Mouse (Mus musculus): ENCODE results near the gene Srsf7. TPM values are rescaled to one million over a fixed set of nuclear protein-coding genes. Genes with fewer than 3 reads are reported as not detected.
"Not testable (repeated sequence)": the region's sequence is repeated elsewhere in the genome, so short reads cannot be mapped to it uniquely, and the experiment has no call there.

Srsf7 gene
- polyA plus RNA-seq, 1 experiment, result 46.7 TPM

DNA sequence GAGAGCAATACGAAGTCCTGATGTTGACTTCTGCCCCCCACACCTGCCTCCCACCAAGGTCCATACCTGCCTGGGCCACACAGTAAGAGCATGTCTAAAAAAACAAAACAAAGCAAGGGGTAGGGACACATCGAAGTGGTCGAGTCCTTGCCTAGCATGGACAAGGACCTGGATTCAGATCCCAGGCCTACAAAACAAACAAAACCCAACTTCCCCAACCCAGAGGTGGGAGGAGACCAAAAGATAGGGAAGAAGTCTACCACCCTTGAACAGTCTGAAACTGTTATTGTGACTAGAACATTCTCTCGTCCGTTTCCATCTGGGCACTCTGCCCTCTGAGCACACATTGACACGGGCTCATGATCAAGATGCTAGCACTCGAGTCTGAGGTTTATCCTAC lies 27.3 kb upstream of the Srsf7 start:
- TF ChIP-seq POLR2A (IDR thresholded peaks at IDR 0.05; ENCODE audit: borderline replicate concordance, extremely low read depth, low read depth, low read length) (no peak), CTCF (IDR thresholded peaks at IDR 0.05; ENCODE audit: insufficient read depth, low read length) (no peak)
- WGBS, result 60% methylated on average over 7 of the region's 7 CpGs
- Histone ChIP-seq H3K4me3 (replicated peaks; ENCODE audit: extremely low read depth, low read depth, low read length) (no peak overlapping the region), H3K4me1 (ENCODE audit: control insufficient read depth, insufficient read depth, low read length) (no peaks in the 10 kb centered on the region)
- DNase-seq, result no peak

DNA sequence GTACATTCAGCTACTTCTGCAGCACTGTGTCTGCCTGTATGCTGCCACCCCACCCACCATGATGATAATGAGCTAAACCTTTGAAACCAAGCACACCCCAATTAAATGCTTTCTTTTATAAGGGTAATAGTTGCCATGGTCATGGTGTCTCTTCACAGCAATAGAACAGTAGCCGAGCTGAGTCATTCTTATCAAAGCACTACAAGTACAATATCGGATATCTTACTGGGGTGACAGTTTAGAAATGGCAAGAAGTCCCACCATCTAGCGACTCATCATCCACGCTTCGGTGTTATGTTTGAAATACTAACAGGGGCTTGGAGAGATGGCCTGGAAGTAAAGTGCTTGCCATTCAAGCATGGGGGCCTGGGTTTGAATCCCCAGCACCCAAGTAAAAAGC lies 26.7 kb upstream of the Srsf7 start:
- TF ChIP-seq CTCF (IDR thresholded peaks at IDR 0.05; ENCODE audit: insufficient read depth, low read length) (no peak), POLR2A (IDR thresholded peaks at IDR 0.05; ENCODE audit: borderline replicate concordance, extremely low read depth, low read depth, low read length) (no peak)
- no peak for DNase-seq
- 94% methylated on average over 5 of the region's 5 CpGs for WGBS
- H3K4me3 ChIP-seq (replicated peaks; ENCODE audit: extremely low read depth, low read depth, low read length), result no peak overlapping the region
- H3K4me1 ChIP-seq (ENCODE audit: control insufficient read depth, insufficient read depth, low read length), result no peaks in the 10 kb centered on the region

DNA sequence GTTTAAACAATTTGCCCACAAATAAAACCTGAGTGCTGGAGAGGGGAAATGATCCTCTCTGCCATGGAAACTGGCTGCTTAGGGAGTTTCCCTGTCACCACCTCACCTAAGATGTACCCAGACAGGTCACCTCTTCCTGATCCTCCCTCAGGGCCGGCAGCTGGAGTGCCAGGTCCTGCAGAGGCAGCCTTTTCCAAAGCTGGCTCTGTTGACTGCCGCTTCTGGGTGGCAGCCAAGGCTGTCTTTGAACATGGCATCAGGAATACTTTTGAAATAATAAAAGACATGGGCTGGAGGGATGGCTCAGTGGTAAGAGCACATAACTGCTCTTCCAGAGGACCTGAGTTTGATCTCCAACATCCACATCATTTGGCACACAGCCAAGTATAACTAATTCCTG lies 22.3 kb upstream of the Srsf7 start:
- DNase-seq, result no peak
- H3K4me1 ChIP-seq (ENCODE audit: control insufficient read depth, insufficient read depth, low read length), result no peaks in the 10 kb centered on the region
- 71% methylated on average over 2 of the region's 2 CpGs for WGBS
- no peak overlapping the region for H3K4me3 ChIP-seq (replicated peaks; ENCODE audit: extremely low read depth, low read depth, low read length)
- TF ChIP-seq CTCF (IDR thresholded peaks at IDR 0.05; ENCODE audit: insufficient read depth, low read length), result no peak
- TF ChIP-seq POLR2A (IDR thresholded peaks at IDR 0.05; ENCODE audit: borderline replicate concordance, extremely low read depth, low read depth, low read length), result no peak

DNA sequence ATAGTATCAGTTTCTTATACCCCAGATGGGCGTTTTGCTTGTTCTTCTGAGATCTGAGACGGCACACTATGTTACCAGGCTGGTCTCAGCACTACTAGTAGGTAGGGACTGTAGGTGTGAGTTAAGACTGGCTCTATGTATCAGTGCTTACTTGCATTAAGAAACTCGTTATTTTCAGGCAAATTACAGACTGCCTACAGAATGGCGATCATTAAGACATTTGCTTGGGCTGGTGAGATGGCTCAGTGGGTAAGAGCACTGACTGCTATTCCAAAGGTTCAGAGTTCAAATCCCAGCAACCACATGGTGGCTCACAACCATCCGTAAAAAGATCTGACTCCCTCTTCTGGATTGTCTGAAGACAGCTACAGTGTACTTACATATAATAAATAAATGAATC lies 18.0 kb upstream of the Srsf7 start:
- WGBS, result 44% methylated on average over 5 of the region's 5 CpGs
- not testable (repeated sequence) for H3K4me3 ChIP-seq (replicated peaks; ENCODE audit: extremely low read depth, low read depth, low read length); DNase-seq; H3K4me1 ChIP-seq (ENCODE audit: control insufficient read depth, insufficient read depth, low read length)

DNA sequence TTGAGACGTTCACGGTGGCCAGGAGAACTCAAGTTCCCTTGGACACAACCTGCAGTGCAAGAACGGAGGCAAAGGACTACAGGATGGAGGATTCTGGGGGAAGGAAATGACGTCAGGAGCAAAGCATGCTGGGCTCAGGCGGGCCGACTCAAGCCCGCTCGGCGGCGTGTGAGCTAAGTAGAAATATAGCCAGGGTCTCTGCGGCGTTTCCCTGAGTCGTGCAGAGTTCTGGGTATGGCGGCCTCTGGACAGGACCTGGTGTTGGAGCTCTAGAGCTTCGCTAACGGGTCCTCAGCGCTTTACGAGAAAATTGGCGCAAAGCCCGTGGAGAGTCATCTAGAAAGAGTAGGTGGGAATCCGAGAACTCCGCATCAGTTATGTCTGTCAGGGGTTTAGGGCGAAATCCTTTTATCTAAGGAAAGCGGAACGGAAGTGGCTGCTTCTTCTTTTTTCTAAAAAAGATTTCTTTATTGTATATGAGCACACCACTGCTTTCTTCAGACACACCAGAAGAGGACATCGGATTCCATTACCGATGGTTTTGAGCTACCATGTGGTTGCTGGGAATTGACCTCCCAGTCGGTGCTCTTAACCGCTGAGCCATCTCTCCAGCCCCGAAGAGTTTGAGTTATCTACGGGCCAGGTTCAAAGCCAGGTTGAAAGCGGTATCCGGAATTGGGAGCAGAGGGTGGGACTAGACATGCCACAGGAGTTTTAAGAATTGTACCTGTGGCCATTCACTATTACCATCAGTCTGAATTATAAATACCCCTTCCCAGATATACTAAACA lies 17.4 kb upstream of the Srsf7 start, which contains the start of gene Gemin6:
Gene Gemin6, plus strand, starts transcription at position 116 of the 791 bp plus-strand sequence.
- Histone ChIP-seq H3K4me1 (ENCODE audit: control insufficient read depth, insufficient read depth, low read length) (peaks cover 2% of the 10 kb centered on the region; the same call in 1 of the 2 replicates), H3K4me3 (replicated peaks; ENCODE audit: extremely low read depth, low read depth, low read length) (peak within 1 kb of the TSS; percentile 71)
- peak; percentile 77 for DNase-seq
- WGBS, result under 1% methylated on average over 33 of the region's 33 CpGs
- peak; percentile 52; the same call in 1 of the 2 replicates for TF ChIP-seq POLR2A (IDR thresholded peaks at IDR 0.05; ENCODE audit: borderline replicate concordance, extremely low read depth, low read depth, low read length)
- no peak for TF ChIP-seq CTCF (IDR thresholded peaks at IDR 0.05; ENCODE audit: insufficient read depth, low read length)

DNA sequence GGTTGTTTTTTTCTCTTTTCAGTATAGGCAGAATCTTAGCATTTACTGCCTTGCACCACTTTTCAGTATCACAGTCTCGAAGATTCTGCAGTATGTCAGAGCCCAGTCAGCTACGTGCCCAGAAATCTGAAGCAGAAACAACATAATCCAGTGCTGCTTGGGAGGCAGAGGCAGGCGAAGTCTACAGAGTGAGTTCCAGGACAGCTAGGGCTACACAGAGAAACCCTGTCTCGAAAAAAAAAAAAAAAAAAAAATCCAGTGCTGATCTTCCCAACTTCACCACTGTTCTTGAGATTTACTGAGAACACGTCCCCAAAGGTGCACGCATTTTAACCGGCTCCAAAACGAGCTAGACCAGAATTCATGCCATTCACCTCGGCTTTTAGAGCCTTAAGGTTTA lies 16.7 kb upstream of the Srsf7 start:
- no peak for TF ChIP-seq POLR2A (IDR thresholded peaks at IDR 0.05; ENCODE audit: borderline replicate concordance, extremely low read depth, low read depth, low read length)
- no peak for TF ChIP-seq CTCF (IDR thresholded peaks at IDR 0.05; ENCODE audit: insufficient read depth, low read length)
- peak overlapping the region; percentile 71 for H3K4me3 ChIP-seq (replicated peaks; ENCODE audit: extremely low read depth, low read depth, low read length)
- WGBS, result 6% methylated on average over 9 of the region's 9 CpGs
- peaks cover 2% of the 10 kb centered on the region; the same call in 1 of the 2 replicates for H3K4me1 ChIP-seq (ENCODE audit: control insufficient read depth, insufficient read depth, low read length)
- no peak for DNase-seq

DNA sequence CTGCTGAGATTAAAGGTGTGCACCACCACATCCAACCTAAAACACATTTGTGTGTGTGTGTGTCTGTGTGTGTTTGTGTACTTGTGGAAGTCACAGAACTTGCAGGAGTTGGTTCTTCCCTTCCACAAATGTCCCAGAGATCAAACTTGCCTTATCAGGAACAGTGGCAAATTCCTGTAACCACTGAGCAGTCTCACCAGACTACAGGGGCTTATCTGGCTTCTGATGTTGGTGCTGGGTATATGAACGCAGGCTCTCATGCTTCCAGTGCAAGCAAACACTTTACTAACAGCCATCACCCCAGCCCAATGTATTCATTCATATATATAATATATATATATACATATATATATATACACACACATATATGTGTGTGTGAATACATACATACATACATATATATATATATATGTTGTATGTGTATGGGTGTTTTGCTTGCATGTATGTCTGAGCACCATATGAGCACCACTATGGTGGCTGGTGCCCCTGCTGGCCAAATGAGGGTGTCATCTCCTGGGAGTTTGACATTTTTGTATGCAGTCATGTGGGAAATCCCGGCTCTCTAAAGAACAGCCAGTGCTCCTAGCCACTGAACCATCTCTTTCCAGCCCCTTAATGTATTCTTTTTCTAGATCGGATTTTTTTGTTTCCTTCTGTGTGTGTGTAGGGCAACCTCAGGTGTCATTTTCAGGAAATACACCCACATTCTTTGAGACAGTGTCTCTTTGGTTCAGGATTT lies 15.0 kb upstream of the Srsf7 start:
- 50% methylated on average over 3 of the region's 3 CpGs for WGBS
- Histone ChIP-seq H3K4me1 (ENCODE audit: control insufficient read depth, insufficient read depth, low read length) (peaks cover 2% of the 10 kb centered on the region; the same call in 1 of the 2 replicates), H3K4me3 (replicated peaks; ENCODE audit: extremely low read depth, low read depth, low read length) (no peak overlapping the region)
- DNase-seq, result no peak
- TF ChIP-seq POLR2A (IDR thresholded peaks at IDR 0.05; ENCODE audit: borderline replicate concordance, extremely low read depth, low read depth, low read length), result no peak
- TF ChIP-seq CTCF (IDR thresholded peaks at IDR 0.05; ENCODE audit: insufficient read depth, low read length), result peak; percentile 35; the same call in 1 of the 2 replicates

DNA sequence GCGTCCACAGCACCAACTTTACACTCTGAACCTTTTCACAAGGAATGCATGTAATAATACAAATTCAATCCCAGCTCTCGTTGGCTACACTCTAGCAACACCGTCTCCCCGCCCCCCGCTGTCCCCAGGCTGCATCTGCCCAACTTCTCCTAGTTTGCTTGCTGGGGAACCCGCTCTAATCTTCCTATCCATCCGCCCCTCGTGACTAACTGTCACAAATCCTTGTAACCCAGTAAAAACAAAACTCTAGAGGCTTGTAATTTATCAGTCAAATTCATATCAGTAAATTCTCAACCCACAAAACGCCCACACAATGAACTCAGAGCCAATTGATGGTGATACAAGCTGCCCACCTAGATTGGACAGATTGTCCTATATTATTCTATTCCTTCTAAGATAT lies 14.1 kb upstream of the Srsf7 start:
- peaks cover 2% of the 10 kb centered on the region; the same call in 1 of the 2 replicates for H3K4me1 ChIP-seq (ENCODE audit: control insufficient read depth, insufficient read depth, low read length)
- TF ChIP-seq POLR2A (IDR thresholded peaks at IDR 0.05; ENCODE audit: borderline replicate concordance, extremely low read depth, low read depth, low read length) (no peak), CTCF (IDR thresholded peaks at IDR 0.05; ENCODE audit: insufficient read depth, low read length) (no peak)
- H3K4me3 ChIP-seq (replicated peaks; ENCODE audit: extremely low read depth, low read depth, low read length), result no peak overlapping the region
- 65% methylated on average over 9 of the region's 9 CpGs for WGBS
- DNase-seq, result no peak

DNA sequence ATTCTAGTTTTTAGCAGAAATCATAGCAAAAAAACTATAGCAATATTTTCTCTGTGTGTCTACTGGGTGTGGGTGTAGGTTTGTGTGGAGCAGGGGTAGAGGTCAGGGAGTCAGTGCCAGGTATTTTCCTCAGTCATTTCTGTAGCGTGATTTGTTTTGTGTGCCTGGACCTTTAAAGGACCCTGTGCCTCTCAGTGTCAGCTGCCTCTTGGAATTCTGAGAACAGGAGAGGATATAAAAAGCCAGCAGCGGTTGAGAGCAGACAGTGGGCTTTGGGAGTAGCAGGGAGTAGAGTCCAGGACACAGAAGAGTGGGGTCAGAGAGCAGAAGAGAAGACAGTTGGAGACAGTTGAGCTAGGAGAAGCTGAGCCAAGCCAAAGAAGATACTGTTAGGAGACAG lies 13.0 kb upstream of the Srsf7 start:
- H3K4me1 ChIP-seq (ENCODE audit: control insufficient read depth, insufficient read depth, low read length), result peaks cover 2% of the 10 kb centered on the region; the same call in 1 of the 2 replicates
- no peak overlapping the region for H3K4me3 ChIP-seq (replicated peaks; ENCODE audit: extremely low read depth, low read depth, low read length)
- WGBS, result 73% methylated on average over 2 of the region's 2 CpGs
- DNase-seq, result no peak
- no peak for TF ChIP-seq POLR2A (IDR thresholded peaks at IDR 0.05; ENCODE audit: borderline replicate concordance, extremely low read depth, low read depth, low read length)
- TF ChIP-seq CTCF (IDR thresholded peaks at IDR 0.05; ENCODE audit: insufficient read depth, low read length), result no peak

DNA sequence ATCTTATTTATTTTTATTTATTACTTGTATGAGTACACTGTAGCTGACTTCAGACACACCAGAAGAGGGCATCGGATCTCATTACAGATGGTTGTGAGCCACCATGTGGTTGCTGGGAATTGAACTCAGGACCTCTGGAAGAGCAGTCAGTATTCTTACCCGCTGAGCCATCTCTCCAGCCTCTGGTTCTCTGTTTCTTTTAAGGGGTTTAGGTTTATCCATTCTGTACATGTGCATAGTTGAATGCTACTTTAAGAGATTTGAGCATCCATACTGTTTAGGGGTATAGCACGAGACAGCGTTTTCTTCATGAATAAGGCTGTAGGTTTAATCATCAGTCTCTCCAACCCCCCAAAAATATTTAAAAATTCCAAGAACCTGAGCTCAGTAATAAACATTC lies 6.9 kb upstream of the Srsf7 start:
- WGBS, result 91% methylated on average over 4 of the region's 4 CpGs
- H3K4me3 ChIP-seq (replicated peaks; ENCODE audit: extremely low read depth, low read depth, low read length); H3K4me1 ChIP-seq (ENCODE audit: control insufficient read depth, insufficient read depth, low read length); DNase-seq: not testable (repeated sequence)

All from lung, adult 2 months (tissue).